Mouse (Mus musculus) olfactory bulb, adult 2 months (tissue): ENCODE data around the gene Zcchc18.

Experiments
- CTCF ChIP-seq: fragments of 200-500 bp; IDR thresholded peaks from 2 replicates; pipeline ENCODE4 v1.5.1; 2012; ENCODE audit warnings: low read depth, mild to moderate bottlenecking, low read length, moderate library complexity; ENCODE audit not compliant: insufficient read depth
- POLR2A ChIP-seq: fragments of 200-500 bp; IDR thresholded peaks from 2 replicates; pipeline ENCODE4 v1.6.1; 2012; ENCODE audit warnings: mild to moderate bottlenecking, low read depth, low read length, moderate library complexity; ENCODE audit not compliant: insufficient read depth

DNA sequence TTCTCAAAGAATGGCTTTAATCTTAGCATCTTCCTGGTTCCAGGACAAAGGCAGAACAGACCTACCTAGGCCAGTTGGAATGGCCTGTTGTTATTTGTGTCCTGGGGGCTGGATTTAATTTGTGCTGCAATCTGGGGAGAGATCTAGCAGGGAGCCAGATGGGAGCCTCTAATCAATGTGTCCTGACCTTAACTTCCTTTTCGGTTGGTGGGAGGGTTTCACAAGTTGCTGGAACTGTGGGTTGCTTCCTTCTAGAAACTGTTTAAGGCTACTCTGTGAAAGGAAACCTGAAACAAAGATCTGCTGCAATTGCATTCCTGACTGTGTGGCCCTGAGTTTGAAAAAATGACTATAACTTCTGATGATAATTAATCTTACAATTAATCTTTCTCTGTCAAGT lies 24.7 kb downstream of the Zcchc18 start:
- TF ChIP-seq POLR2A (no peak), CTCF (no peak)
